Mouse (Mus musculus) intestine, embryonic 16.5 days (tissue): Measurements from ENCODE around the gene Trmt1. TPM values are rescaled to one million over a fixed set of nuclear protein-coding genes. Genes with fewer than 3 reads are reported as not detected.

ENCODE experiments used
- polyA plus RNA-seq: library from polyadenylated mRNA; unstranded; fragments of >200 nt; fragmentation: Nextera tagmentation; extraction: Ambion mirVana; gene quantifications from 2 replicates; pipeline ENCODE4 v1.2.1, GENCODE M21; 2015

The Trmt1 gene
- polyA plus RNA-seq, 1 experiment from 2014 or later = 67.1 TPM

Other genes starting within 250 kb of the Trmt1 start
- 77.7 and 78.7 TPM in 2 replicates for gene Ier2, start 23.5 kb upstream of the Trmt1 start, polyA plus RNA-seq
- 11.0 and 14.8 TPM in 2 replicates for gene Nacc1, start 1.6 kb downstream of the Trmt1 start, polyA plus RNA-seq
- 4.9 and 5.0 TPM in 2 replicates for gene Lyl1, start 15.2 kb downstream of the Trmt1 start, polyA plus RNA-seq
- gene G430095P16Rik, start 36.7 kb downstream of the Trmt1 start, polyA plus RNA-seq = 2.0 and 2.6 TPM in 2 replicates
- 9.7 and 11.8 TPM in 2 replicates for gene Nfix, start 114.0 kb downstream of the Trmt1 start, polyA plus RNA-seq
- 4.2 and 4.4 TPM in 2 replicates for gene Dand5, start 136.5 kb downstream of the Trmt1 start, polyA plus RNA-seq
- gene Gadd45gip1, start 145.2 kb downstream of the Trmt1 start, polyA plus RNA-seq = 61.8 and 63.4 TPM in 2 replicates
- gene Rad23a, start 154.4 kb downstream of the Trmt1 start, polyA plus RNA-seq = 109 and 115 TPM in 2 replicates
- gene Calr, start 160.6 kb downstream of the Trmt1 start, polyA plus RNA-seq = 1,204 and 1,241 TPM in 2 replicates
- 86.0 and 91.7 TPM in 2 replicates for gene Farsa, start 170.7 kb downstream of the Trmt1 start, polyA plus RNA-seq
- gene Syce2, start 185.8 kb downstream of the Trmt1 start, polyA plus RNA-seq = 39.5 and 45.4 TPM in 2 replicates
- gene Gcdh, start 207.6 kb downstream of the Trmt1 start, polyA plus RNA-seq = 53.3 and 53.8 TPM in 2 replicates
- 4.9 and 10.3 TPM in 2 replicates for gene Klf1, start 215.6 kb downstream of the Trmt1 start, polyA plus RNA-seq
- 7.3 and 10.2 TPM in 2 replicates for gene Dnase2a, start 222.3 kb downstream of the Trmt1 start, polyA plus RNA-seq